Mouse (Mus musculus) neural tube, embryonic 15.5 days (tissue): ENCODE results near the gene BC030499. TPM values are rescaled to one million over a fixed set of nuclear protein-coding genes. Genes with fewer than 3 reads are reported as not detected.
"Not testable (repeated sequence)": the region's sequence is repeated elsewhere in the genome, so short reads cannot be mapped to it uniquely, and the experiment has no call there.

Source experiments
- ATAC-seq: fragments of 200-750 bp; cut with Nextera tagmentation; 2 replicates; pipeline ENCODE4 v1.8.0; 2017; ENCODE audit warnings: mild to moderate bottlenecking, moderate TSS enrichment, moderate library complexity; ENCODE audit not compliant: low FRiP score
- H3K27ac ChIP-seq: fragments of 300-500 bp; sonication (generic); replicated peaks from 2 replicates; pipeline ENCODE4 v1.5.1; 2015; ENCODE audit warnings: mild to moderate bottlenecking, inconsistent platforms
- H3K27me3 ChIP-seq: fragments of 300-500 bp; sonication (generic); replicated peaks from 2 replicates; pipeline ENCODE4 v1.6.1; 2015; ENCODE audit warnings: inconsistent platforms
- H3K36me3 ChIP-seq: fragments of 300-500 bp; sonication (generic); 2 replicates; pipeline ENCODE4 v1.6.1; 2015; ENCODE audit warnings: inconsistent platforms
- H3K4me1 ChIP-seq: fragments of 300-500 bp; sonication (generic); 2 replicates; pipeline ENCODE4 v1.6.1; 2015; ENCODE audit warnings: inconsistent platforms
- H3K4me2 ChIP-seq: fragments of 300-500 bp; sonication (generic); 2 replicates; pipeline ENCODE4 v1.6.1; 2015; ENCODE audit warnings: inconsistent platforms, mild to moderate bottlenecking, moderate library complexity
- H3K4me3 ChIP-seq: fragments of 300-500 bp; sonication (generic); replicated peaks from 2 replicates; pipeline ENCODE4 v1.5.1; 2015; ENCODE audit warnings: mild to moderate bottlenecking, inconsistent platforms
- H3K9ac ChIP-seq: fragments of 300-500 bp; sonication (generic); replicated peaks from 2 replicates; pipeline ENCODE4 v1.6.1; 2015; ENCODE audit warnings: mild to moderate bottlenecking, inconsistent platforms
- H3K9me3 ChIP-seq: fragments of 300-500 bp; sonication (generic); replicated peaks from 2 replicates; pipeline ENCODE4 v1.6.1; 2016; ENCODE audit warnings: inconsistent platforms
- WGBS: fragments of 180-500 bp; shearing (Covaris S2); methylation state at CpG from one replicate; pipeline ENCODE4 v1.1.7; 2015; ENCODE audit warnings: mixed read lengths; 5-methylcytosine and 5-hydroxymethylcytosine counted together
- polyA plus RNA-seq: library from polyadenylated mRNA; unstranded; fragments of >200 nt; fragmentation: Nextera tagmentation; extraction: Ambion mirVana; gene quantifications from 2 replicates; pipeline ENCODE4 v1.2.1, GENCODE M21; 2015

The BC030499 gene
- polyA plus RNA-seq, 1 experiment from 2014 or later = 0.42 TPM

DNA sequence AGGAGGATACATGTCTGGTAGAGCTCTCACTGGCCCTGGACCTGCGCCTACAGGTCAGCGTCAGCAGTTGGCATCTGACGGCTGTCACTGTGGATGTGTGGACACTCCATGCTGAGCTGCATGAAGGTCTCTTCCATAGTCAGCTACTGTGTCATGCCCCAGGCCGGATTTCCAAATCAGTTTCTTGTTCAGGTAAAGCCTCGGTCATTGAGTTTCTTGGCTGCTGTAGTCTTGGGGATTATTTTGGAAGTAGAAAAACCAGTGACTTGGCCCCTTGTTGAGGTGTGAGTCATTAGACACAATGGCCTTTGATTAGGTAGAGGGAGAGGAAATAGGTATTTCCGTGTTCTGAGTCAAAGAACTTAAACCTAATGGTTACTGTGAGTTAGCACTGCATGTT is 25.1 kb upstream of the BC030499 start:
- no peak overlapping the region for H3K27ac ChIP-seq
- ATAC-seq = no peak
- H3K27me3 ChIP-seq = no peaks in the 10 kb centered on the region
- WGBS = 92% methylated on average over 6 of the region's 6 CpGs
- H3K4me3 ChIP-seq = no peak overlapping the region
- H3K9me3 ChIP-seq = no peaks in the 10 kb centered on the region
- H3K4me2 ChIP-seq = no peak overlapping the region
- H3K4me1 ChIP-seq = peaks cover 17% of the 10 kb centered on the region
- peaks cover 62% of the 10 kb centered on the region for H3K36me3 ChIP-seq
- H3K9ac ChIP-seq = no peak overlapping the region

DNA sequence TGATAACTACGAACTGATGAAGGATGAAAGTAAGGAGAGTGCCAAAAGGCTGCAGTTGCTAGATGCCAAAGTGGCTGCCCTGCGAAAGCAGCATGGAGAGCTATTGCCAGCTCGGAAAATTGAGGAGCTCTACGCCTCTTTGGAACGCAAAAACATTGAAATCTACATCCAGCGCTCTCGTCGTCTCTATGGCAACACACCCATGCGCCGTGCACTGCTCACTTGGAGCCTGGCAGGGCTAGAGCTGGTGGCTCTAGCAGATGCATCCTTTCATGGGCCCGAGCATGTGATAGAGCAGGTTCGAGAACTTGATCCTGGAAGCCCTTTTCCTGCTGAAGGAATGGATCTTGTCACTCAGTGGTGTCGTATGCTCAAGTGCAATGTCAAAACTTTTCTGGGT is 18.7 kb upstream of the BC030499 start:
- Histone ChIP-seq H3K4me2 (no peak overlapping the region), H3K27me3 (no peaks in the 10 kb centered on the region), H3K9ac (no peak overlapping the region), H3K4me1 (peaks cover 6% of the 10 kb centered on the region; the same call in 1 of the 2 replicates), H3K4me3 (no peak overlapping the region), H3K9me3 (no peaks in the 10 kb centered on the region), H3K36me3 (peaks cover 91% of the 10 kb centered on the region), H3K27ac (no peak overlapping the region)
- no peak for ATAC-seq
- WGBS = 79% methylated on average over 13 of the region's 13 CpGs

DNA sequence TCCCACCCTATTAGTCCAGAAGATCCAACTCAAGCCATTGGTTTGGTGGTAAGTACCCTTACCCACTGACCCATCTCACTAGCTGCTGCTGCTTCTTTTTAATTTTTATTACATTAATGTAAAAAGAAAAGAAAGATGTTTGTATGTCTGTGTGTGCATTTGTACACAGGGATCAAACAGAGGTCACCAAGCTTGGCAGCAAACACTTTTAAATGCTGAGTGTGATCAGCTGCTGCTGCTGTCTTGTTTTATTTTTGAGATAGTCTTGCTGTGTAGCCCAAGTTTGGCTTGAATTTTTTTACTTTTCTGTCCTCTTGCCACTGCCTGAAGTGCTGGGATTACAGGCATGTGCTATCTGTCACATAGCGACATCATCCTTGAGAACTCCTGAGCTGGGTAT is 15.0 kb upstream of the BC030499 start:
- H3K4me2 ChIP-seq = no peak overlapping the region
- H3K9ac ChIP-seq = no peak overlapping the region
- no peaks in the 10 kb centered on the region for H3K27me3 ChIP-seq
- no peak for ATAC-seq
- WGBS = 97% methylated on average over 1 of the region's 1 CpGs
- no peaks in the 10 kb centered on the region for H3K9me3 ChIP-seq
- no peak overlapping the region for H3K27ac ChIP-seq
- no peak overlapping the region for H3K4me3 ChIP-seq
- H3K4me1 ChIP-seq = peaks cover 6% of the 10 kb centered on the region; the same call in 1 of the 2 replicates
- peaks cover 95% of the 10 kb centered on the region for H3K36me3 ChIP-seq

DNA sequence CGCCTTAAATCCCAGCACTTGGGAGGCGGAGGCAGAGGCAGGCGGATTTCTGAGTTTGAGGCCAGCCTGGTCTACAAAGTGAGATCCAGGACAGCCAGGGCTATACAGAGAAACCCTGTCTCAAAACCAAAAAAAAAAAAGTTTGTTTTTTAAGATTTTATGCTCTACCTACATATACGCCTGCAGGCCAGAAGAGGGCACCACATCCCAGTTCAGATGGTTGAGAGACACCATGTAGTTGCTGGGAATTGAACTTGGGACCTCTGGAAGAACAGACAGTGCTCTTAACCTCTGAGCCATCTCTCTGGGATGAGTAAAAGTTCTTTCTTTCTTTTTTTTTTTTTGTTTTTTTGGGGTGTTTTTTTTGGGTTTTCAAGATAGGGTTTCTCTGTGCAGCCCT is 14.5 kb upstream of the BC030499 start:
- not testable (repeated sequence) for H3K4me3 ChIP-seq, H3K27me3 ChIP-seq, ATAC-seq, H3K4me1 ChIP-seq, H3K9me3 ChIP-seq, H3K4me2 ChIP-seq, H3K27ac ChIP-seq, H3K9ac ChIP-seq
- 93% methylated on average over 4 of the region's 4 CpGs for WGBS
- H3K36me3 ChIP-seq = peaks cover 97% of the 10 kb centered on the region

DNA sequence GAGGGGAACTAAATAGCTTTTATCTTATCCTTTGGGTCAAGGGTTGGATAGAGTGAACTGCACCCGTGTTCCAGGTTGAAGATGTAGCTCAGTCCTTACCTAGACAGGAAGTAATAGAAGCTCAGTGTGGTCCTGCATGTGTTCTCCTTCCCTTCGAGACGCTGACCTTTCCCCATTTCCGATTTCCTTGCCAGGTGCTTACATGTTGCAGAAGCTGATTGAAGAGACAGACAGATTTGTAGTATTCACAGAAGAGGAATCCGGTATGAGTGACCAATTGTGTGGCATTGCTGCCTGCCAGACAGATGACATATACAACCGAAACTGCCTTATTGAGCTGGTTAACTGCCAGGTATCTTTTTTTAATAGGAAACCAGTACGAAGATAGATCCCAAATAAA is 11.8 kb upstream of the BC030499 start:
- no peak overlapping the region for H3K9ac ChIP-seq
- no peak for ATAC-seq
- no peaks in the 10 kb centered on the region for H3K9me3 ChIP-seq
- 93% methylated on average over 7 of the region's 7 CpGs for WGBS
- no peaks in the 10 kb centered on the region for H3K4me1 ChIP-seq
- H3K4me2 ChIP-seq = no peak overlapping the region
- H3K27ac ChIP-seq = no peak overlapping the region
- H3K36me3 ChIP-seq = peaks cover 94% of the 10 kb centered on the region
- H3K27me3 ChIP-seq = no peaks in the 10 kb centered on the region
- H3K4me3 ChIP-seq = no peak overlapping the region

DNA sequence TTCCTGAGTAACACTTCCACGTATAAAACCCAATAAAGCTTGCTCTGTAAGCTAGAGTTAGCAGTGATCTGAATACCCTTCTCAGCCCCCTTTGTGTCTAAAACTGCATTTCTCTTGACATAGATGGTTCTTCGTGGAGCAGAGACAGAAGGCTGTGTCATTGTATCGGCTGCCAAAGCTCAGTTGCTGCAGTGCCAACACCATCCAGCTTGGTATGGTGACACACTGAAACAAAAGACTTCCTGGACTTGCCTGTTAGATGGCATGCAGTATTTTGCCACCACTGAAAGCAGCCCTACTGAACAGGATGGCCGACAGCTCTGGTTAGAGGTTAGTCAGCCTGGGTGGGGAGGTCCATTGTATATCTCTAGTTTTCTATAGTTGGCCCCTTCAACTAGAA is 11.1 kb upstream of the BC030499 start:
- no peak for ATAC-seq
- no peak overlapping the region for H3K4me3 ChIP-seq
- no peak overlapping the region for H3K9ac ChIP-seq
- H3K27ac ChIP-seq = no peak overlapping the region; the same call in 1 of the 2 replicates
- H3K9me3 ChIP-seq = no peaks in the 10 kb centered on the region
- no peaks in the 10 kb centered on the region for H3K4me1 ChIP-seq
- peaks cover 94% of the 10 kb centered on the region for H3K36me3 ChIP-seq
- WGBS = 81% methylated on average over 4 of the region's 4 CpGs
- H3K4me2 ChIP-seq = no peak overlapping the region
- no peaks in the 10 kb centered on the region for H3K27me3 ChIP-seq

DNA sequence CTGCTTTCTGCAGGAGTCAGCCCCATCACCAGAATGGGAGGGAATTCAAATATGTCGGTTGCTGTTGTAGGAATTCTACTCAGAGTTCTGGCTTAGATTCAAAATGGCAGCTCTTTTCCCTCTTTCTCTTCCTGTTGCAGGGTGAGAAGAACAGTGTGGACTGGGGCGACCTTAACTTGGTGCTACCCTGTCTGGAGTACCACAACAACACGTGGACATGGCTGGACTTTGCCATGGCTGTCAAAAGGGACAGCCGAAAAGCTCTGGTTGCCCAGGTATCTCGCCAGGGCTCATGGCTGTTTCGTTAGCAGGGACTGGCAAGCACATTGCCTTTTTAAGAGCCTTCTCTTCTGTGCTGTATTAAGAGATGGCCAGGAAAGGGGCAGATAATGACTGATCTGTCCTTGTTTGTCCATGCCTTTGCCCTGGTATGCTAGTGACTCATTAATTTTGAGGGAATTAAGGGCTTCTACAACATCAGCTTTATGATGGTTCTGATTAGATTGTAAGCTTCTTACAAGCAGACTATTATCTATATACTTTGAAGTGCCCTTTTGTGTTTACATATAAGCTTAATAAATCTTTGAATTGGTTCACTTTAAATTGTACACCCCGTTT is 1.4 kb upstream of the BC030499 start:
- Histone ChIP-seq H3K9ac (no peak overlapping the region), H3K4me3 (no peak overlapping the region), H3K4me2 (no peak overlapping the region), H3K4me1 (no peaks in the 10 kb centered on the region), H3K27me3 (no peaks in the 10 kb centered on the region), H3K36me3 (peaks cover 82% of the 10 kb centered on the region), H3K27ac (no peak overlapping the region), H3K9me3 (no peaks in the 10 kb centered on the region)
- 90% methylated on average over 7 of the region's 7 CpGs for WGBS
- no peak for ATAC-seq

DNA sequence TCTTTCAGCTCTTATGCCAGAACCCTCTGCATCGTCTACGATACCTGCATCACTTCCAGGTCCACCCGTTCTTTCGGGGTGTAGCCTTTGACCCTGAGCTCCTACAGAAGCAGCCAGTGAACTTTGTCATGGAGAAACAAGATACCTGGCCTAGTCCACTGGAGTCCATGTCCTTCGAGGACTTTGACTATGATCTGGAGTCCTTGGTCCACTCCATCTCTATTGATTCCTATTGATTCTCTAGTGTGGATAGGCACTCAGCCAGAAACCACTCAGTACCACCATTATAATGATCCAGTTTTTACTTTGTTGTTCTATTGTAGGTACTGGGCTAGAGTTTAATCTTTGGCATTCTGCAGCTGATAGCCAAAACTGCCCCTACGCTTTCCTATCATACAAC is 3.9 kb downstream of the BC030499 start:
- Histone ChIP-seq H3K27ac (no peak overlapping the region), H3K9ac (no peak overlapping the region), H3K4me2 (no peak overlapping the region), H3K4me1 (no peaks in the 10 kb centered on the region), H3K27me3 (no peaks in the 10 kb centered on the region), H3K4me3 (no peak overlapping the region), H3K9me3 (no peaks in the 10 kb centered on the region), H3K36me3 (peaks cover 37% of the 10 kb centered on the region)
- WGBS = 96% methylated on average over 6 of the region's 6 CpGs
- ATAC-seq = no peak

DNA sequence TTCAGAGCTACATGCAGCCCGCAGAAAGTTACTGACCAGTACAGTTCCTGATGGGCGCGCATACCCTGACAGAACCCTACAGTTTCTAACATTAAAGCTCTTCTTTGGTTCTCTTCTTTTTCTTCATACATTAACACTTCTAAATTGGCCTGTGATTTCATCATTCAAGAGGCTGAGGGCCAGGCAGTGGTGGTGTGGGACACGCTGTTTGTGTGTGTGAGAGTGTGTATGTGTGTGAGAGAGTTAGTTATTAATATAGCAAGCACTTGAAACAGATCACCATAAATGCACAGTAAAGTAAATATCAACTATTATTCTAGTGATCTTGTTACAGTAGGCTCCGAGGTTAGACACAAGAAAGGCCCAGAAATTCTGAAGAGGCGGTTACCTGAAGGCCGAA is 10.3 kb downstream of the BC030499 start:
- 68% methylated on average over 7 of the region's 7 CpGs for WGBS
- peaks cover 11% of the 10 kb centered on the region for H3K4me1 ChIP-seq
- H3K9ac ChIP-seq = peak overlapping the region; percentile 56
- H3K27ac ChIP-seq = peak overlapping the region; percentile 64
- H3K36me3 ChIP-seq = no peaks in the 10 kb centered on the region
- no peaks in the 10 kb centered on the region for H3K9me3 ChIP-seq
- no peaks in the 10 kb centered on the region for H3K27me3 ChIP-seq
- peak overlapping the region; percentile 100 for H3K4me2 ChIP-seq
- 0 out of 2 replicates have a peak, but pooled peaks have one; percentile 29 for ATAC-seq
- H3K4me3 ChIP-seq = peak overlapping the region; percentile 54

DNA sequence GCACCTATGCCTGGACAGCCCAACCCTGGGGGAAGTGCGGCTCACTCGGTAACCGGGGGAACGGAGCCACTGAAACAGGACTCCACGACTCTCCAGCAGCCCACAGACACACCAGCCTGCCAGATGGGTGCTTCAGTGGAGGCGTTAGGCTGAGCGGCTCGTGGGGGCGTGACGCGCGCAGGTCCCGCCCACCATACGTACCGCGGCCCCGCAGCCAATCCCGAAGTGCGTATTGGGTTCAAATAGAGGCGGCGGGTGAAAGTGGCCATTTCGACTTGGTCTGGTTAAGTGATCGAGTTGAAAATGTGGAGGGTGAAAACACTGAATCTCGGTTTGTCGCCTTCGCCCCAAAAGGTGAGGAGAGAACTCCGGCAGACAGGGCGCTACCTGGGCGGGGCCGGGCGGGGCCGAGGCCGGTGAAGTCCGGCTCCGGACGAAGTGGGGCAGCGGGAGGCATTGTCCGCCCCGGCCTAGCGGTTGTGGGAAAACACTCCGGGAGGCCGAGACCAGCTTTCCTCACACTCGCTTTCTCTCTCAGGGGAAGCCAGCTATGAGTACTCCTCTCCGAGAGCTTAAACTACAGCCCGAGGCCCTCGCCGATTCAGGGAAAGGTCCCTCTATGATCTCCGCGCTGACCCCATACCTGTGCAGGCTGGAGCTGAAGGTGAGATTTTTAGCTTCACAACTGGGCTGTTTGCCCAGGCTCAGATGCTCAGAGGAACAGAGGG is 10.9 kb downstream of the BC030499 start, which contains the start of gene Spag5:
Gene Spag5 (plus strand): TSS at position 173 of the 728 bp plus-strand sequence.
- no peaks in the 10 kb centered on the region for H3K36me3 ChIP-seq
- H3K4me3 ChIP-seq = peak within 1 kb of the TSS; percentile 54
- H3K27ac ChIP-seq = peak within 1 kb of the TSS; percentile 64
- H3K9ac ChIP-seq = peak within 1 kb of the TSS; percentile 56
- H3K9me3 ChIP-seq = no peaks in the 10 kb centered on the region
- H3K4me2 ChIP-seq = peak within 1 kb of the TSS; percentile 100
- peak; percentile 99 for ATAC-seq
- under 1% methylated on average over 49 of the region's 49 CpGs for WGBS
- H3K27me3 ChIP-seq = no peaks in the 10 kb centered on the region
- H3K4me1 ChIP-seq = peaks cover 11% of the 10 kb centered on the region

DNA sequence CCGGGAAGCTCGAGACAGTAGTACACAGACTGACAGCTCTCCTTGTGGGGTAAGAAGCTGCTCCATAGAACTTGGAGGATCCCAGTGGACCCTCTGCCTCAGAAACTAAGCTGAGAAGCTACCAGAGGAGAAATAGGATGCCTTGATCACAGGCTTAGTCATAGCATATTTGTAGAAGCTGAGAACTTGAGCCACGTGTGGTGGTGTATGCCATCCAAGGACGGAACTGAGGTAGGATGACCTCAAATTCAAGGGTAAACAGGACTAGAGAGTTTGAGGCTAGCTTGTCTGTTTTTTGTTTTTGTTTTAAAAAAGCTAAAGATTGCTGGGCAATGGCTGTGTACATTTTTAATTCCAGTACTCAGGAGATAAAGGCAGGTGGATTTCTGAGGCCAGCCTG is 14.6 kb downstream of the BC030499 start:
- ATAC-seq = no peak
- peaks cover 11% of the 10 kb centered on the region for H3K4me1 ChIP-seq
- H3K27me3 ChIP-seq = no peaks in the 10 kb centered on the region
- H3K9ac ChIP-seq = no peak overlapping the region
- 95% methylated on average over 4 of the region's 4 CpGs for WGBS
- no peaks in the 10 kb centered on the region for H3K9me3 ChIP-seq
- H3K4me3 ChIP-seq = no peak overlapping the region
- H3K36me3 ChIP-seq = no peaks in the 10 kb centered on the region
- no peak overlapping the region for H3K4me2 ChIP-seq
- H3K27ac ChIP-seq = no peak overlapping the region

DNA sequence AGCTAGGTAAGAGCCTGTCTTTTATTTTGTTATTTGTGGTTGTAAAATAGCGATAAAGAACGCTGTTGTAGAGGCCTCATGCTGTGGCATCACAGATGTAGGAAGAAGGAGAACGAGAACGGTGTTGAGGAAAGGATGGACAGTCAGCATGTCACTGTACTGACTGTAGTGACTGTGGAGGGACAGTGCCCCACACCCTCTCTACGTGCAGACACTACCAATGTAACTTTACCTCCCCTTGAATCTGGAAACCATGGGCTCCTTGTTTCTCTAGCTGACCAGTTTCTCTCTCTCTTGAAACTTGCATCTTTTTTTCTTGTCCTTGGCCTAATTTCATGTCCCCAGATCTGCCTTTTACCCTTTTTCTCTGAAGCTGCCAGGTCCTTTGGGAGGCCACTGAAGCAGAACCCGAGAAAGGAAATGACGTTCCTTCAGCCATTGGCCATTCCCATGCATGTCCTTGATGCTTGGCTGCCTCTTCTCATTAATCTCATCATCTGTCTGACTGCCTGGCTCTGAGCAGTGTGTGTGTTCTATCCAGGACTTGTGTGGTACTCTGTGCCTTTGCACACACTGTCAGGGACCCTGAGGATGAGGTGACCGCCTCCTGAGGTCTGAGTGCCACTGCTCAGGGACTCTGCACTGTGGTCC is 20.3 kb downstream of the BC030499 start:
- Histone ChIP-seq H3K27me3 (no peaks in the 10 kb centered on the region), H3K27ac (no peak overlapping the region), H3K4me1 (no peaks in the 10 kb centered on the region), H3K36me3 (no peaks in the 10 kb centered on the region), H3K4me2 (no peak overlapping the region), H3K9ac (no peak overlapping the region), H3K4me3 (no peak overlapping the region), H3K9me3 (no peaks in the 10 kb centered on the region)
- peak; percentile 47; the same call in 1 of the 2 replicates for ATAC-seq
- WGBS = 76% methylated on average over 8 of the region's 8 CpGs
